Mouse (Mus musculus) 3134 (cell line): ENCODE measurements around the gene Gm21969.
A peak's percentile ranks its signal among the peaks of the same experiment; 100 is the strongest.

Experiments
- DNase-seq: peaks from one replicate; pipeline ENCODE4 v3.0.0-alpha.2; 2011; ENCODE audit warnings: low spot score; ENCODE audit not compliant: insufficient read length; ENCODE audit errors: extremely low read depth

Gm21969 gene

GRCm38 (mm10) chr4:139646916-139647315 lies 43.9 kb downstream of the Gm21969 start:
- DNase-seq = no peak

GRCm38 (mm10) chr4:139650086-139650743 lies 47.2 kb downstream of the Gm21969 start:
- no peak for DNase-seq

- DNase-seq = no peak
Observed at GRCm38 (mm10) chr4:139650907-139651306, 47.9 kb downstream of the Gm21969 start.

GRCm38 (mm10) chr4:139653238-139653637 lies 50.3 kb downstream of the Gm21969 start, which contains the start of gene Tas1r2:
Tas1r2 (plus strand) TSS chr4:139653538.
- DNase-seq = no peak

GRCm38 (mm10) chr4:139661897-139662296 lies 58.9 kb downstream of the Gm21969 start:
- no peak for DNase-seq

- no peak for DNase-seq
Observed at GRCm38 (mm10) chr4:139667632-139668031, 64.6 kb downstream of the Gm21969 start.

GRCm38 (mm10) chr4:139669847-139670246 lies 66.9 kb downstream of the Gm21969 start:
- DNase-seq = peak; percentile 23

- no peak for DNase-seq
Observed at GRCm38 (mm10) chr4:139675696-139676095, 72.7 kb downstream of the Gm21969 start.

GRCm38 (mm10) chr4:139683728-139684638 lies 81.0 kb downstream of the Gm21969 start:
- peak; percentile 30 for DNase-seq

GRCm38 (mm10) chr4:139684639-139685017 lies 81.6 kb downstream of the Gm21969 start:
- DNase-seq = no peak

GRCm38 (mm10) chr4:139688058-139688457 lies 85.1 kb downstream of the Gm21969 start:
- peak; percentile 40 for DNase-seq

- DNase-seq = peak; percentile 70
Observed at GRCm38 (mm10) chr4:139689627-139690269, 86.8 kb downstream of the Gm21969 start.

- DNase-seq = no peak
Observed at GRCm38 (mm10) chr4:139693315-139693714, 90.3 kb downstream of the Gm21969 start.

GRCm38 (mm10) chr4:139697755-139698154 lies 94.8 kb downstream of the Gm21969 start:
- no peak for DNase-seq

- DNase-seq = no peak
Observed at GRCm38 (mm10) chr4:139698602-139699001, 95.6 kb downstream of the Gm21969 start.

GRCm38 (mm10) chr4:139702914-139703313 lies 99.9 kb downstream of the Gm21969 start:
- peak; percentile 38 for DNase-seq

GRCm38 (mm10) chr4:139703468-139703867 lies 100.5 kb downstream of the Gm21969 start:
- DNase-seq = no peak

GRCm38 (mm10) chr4:139705986-139706385 lies 103.0 kb downstream of the Gm21969 start:
- DNase-seq = no peak

GRCm38 (mm10) chr4:139710467-139711334 lies 107.7 kb downstream of the Gm21969 start:
- DNase-seq = no peak
